Mouse (Mus musculus) heart, adult 8-10 months (tissue): ENCODE results near the gene Map3k14. TPM values are rescaled to one million over a fixed set of nuclear protein-coding genes. Genes with fewer than 3 reads are reported as not detected.
A peak's percentile ranks its signal among the peaks of the same experiment; 100 is the strongest.
"Not testable (repeated sequence)": the region's sequence is repeated elsewhere in the genome, so short reads cannot be mapped to it uniquely, and the experiment has no call there.

Experiments
- DNase-seq: peaks from one replicate; pipeline ENCODE4 v3.0.0; 2022; ENCODE audit warnings: low spot score
- total RNA-seq, 4 experiments: library from RNA; stranded (reverse); gene quantifications; 2 replicates each; pipeline ENCODE4 v1.2.4; 2022

Gene Map3k14
- total RNA-seq, 4 experiments from 2014 or later, result 2.7 to 3.9 (median 3.6) TPM

DNA sequence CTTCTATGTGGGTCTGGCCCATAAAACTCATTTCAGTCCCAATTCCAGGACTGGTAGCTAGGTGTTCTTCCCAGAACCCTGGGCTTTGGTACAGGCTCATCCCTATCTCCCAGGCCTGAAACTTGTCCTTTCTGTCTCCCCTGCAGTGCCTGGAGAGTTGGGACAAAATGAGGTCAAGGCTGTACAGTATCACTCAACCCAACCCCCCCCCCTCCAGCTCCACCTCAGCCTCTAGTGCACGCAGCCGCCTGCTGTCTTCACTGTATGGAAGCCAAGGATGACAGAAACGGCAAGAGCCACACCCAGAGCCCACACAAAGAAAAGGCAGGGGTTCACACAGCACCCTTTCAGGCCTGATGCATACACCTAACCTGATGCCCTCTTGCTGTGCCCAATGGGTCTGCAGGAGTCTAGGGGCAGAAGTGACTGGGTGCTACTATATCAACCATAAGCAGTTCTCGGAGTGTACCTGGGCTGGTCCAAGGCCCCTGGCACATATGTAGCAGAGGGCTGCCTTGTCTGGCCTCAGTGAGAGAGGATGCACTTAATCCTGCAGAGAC lies 20.5 kb downstream of the Map3k14 start:
- DNase-seq, result no peak

- peak; percentile 55 for DNase-seq
These were observed 21.1 kb downstream of the Map3k14 start for GRCm38 (mm10) chr11:103246081-103246730.

DNA sequence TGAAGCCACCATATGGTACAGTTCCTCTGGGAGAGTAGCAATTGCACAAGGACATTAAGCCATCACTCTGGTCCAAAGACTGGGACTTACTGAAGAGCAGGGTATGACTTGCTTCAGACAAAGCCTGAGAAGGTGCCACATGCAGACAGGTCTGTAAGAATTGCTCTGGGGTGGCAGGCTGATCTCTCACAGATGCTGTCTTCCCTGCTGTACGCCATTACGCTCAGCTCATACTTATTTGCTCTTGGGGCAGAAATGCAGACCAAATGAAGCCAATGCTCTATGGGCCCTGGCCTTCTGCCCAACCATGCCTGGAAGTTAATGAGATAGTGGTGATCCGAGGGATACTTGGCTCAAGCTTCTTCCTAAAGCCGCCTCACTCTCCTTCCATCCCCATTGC lies 22.4 kb downstream of the Map3k14 start:
- no peak for DNase-seq

DNA sequence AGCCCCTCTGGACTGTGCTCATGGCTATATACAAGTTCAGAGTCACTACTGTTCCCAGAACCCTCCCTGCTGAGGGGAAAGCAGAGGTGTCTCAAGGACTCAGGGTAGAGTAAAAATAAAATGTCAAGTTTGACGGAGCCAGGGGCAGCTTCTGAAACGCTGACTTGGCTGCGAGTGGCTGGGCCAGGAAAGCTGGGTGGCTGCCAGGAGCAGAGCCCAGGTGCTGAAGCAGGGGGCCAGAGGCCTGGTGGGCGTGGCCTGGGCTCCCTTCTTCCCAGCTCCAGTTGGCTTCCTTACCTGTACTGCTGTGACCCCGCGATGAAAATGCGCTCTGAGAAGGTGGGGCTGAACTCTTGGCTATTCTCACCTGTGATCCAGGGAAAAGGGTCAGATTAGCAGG lies 26.5 kb downstream of the Map3k14 start:
- no peak for DNase-seq

DNA sequence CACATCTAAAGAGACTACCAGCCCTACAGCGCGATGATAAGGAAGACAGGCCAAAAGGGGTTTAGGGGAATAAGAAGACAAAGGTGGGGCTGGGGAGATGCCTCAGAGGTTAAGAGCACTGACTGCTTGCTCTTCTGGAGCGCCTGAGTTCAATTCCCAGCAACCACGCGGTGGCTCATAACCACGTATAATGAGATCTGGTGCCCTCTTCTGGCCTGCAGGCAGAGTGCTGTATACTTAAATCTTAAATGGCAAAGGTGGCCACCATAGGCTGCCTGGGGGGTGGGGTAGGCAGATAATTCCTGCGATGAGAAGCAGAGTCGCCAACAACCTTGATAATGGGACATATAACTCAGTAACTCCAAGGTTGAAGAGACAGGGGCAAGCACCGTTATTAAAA lies 29.5 kb downstream of the Map3k14 start:
- no peak for DNase-seq

GRCm38 (mm10) chr11:103236903-103237302 lies 30.4 kb downstream of the Map3k14 start:
- DNase-seq, result no peak

- no peak for DNase-seq
These were observed 30.8 kb downstream of the Map3k14 start for GRCm38 (mm10) chr11:103236431-103236830.

DNA sequence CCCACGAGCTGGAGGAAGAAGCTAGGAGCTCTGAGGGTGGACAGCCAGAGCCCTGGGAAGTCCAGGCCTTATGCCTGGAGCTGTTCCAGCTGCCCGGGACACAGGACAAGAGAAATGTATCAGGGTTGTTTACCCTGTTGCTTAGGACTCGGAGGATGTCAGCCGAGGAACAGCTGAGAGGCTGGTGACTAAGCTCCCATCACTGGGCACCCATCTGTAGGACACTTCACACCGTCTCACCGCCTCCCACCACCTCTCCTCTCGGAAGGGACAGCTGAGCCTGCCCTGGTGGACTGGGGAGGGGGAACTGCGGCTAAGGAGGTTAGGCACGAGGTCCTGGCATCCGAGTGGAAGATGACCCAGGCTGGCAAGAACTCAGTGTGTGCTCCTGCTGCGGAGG lies 31.6 kb downstream of the Map3k14 start:
- no peak for DNase-seq

DNA sequence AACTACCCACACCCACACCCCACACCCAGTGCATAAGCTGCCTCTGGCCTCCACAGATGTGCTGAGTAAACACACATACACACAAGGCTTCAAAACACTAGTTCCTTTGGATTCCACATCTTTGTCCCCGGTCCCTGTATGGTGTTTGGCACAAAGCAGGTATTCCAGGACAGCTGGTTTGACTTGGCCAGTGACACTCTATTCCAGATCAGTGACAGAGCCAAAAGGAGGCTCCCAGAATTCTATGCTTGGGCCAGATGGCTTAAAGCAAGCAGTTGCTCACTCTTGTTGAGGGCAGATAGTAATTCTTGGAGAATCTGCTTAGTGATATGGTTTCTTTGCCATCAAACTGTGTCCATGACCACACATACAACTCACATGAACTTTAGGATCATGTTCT lies 32.8 kb downstream of the Map3k14 start:
- DNase-seq, result no peak

GRCm38 (mm10) chr11:103232966-103233365 lies 34.3 kb downstream of the Map3k14 start:
- peak; percentile 85 for DNase-seq

DNA sequence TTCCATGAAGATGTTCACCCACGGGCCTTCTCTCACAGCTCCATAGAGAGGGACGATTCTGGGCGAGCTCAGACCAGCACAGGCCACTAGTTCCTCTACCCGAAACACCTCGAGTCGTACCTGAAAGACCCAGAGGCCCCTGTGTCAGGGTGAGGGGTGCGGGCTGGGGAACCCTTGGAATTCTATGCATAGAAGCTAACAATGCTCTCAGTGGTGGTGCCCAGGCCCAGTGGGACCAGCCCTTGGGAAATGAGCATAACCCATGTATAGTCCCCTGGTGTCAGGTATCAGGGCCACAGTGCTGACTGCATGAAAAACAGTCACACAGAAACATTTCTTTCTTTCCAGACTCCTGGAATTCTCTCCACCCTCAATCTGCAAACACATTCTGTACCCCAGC lies 35.9 kb downstream of the Map3k14 start:
- DNase-seq, result no peak

GRCm38 (mm10) chr11:103230626-103231025 lies 36.6 kb downstream of the Map3k14 start:
- DNase-seq, result no peak

DNA sequence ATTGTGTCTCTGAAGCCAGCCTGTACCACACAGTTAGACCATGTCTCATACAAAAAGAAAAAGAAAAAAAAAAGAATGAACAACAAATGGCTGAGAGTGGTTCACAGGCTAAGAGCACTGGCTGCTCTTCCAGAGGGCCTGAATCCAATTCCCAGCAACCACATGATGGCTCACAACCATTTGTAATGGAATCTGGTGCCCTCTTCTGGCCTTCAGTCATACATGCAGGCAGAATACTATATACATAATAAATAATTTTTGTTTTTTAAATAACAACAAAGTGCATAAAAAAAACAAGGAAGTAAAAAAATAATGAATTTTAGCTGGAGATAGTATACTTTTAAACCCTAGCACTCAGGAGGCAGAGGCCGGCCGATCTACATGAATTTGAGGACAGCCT lies 37.7 kb downstream of the Map3k14 start:
- DNase-seq, result no peak

- peak; percentile 61 for DNase-seq
These were observed 43.3 kb downstream of the Map3k14 start for GRCm38 (mm10) chr11:103223951-103224456.

- peak; percentile 76 for DNase-seq
These were observed 43.8 kb downstream of the Map3k14 start for GRCm38 (mm10) chr11:103223444-103223843.

- DNase-seq, result not testable (repeated sequence)
These were observed 44.6 kb downstream of the Map3k14 start for GRCm38 (mm10) chr11:103222718-103223117.

- DNase-seq, result no peak
These were observed 45.8 kb downstream of the Map3k14 start for GRCm38 (mm10) chr11:103221437-103221836.

DNA sequence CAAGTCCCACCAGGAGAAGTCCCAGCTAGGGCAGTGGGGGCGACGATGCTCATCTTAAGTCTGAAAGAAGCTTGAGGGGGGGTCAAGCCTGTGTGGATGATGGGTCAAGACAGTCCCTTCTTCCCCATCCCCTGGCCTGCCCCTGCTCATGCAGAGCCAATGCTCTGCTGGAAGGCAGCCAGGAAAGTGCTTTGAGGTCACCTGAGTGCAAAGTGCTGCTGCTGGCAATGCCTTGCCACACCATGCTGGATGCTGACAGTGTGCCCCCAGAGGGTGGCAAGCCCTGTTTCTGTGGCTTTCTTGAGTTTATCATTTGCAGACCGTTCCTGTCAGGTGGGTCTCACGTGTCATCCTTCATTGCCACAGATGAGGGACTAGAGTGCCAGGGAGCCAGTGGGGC lies 47.3 kb downstream of the Map3k14 start:
- no peak for DNase-seq

DNA sequence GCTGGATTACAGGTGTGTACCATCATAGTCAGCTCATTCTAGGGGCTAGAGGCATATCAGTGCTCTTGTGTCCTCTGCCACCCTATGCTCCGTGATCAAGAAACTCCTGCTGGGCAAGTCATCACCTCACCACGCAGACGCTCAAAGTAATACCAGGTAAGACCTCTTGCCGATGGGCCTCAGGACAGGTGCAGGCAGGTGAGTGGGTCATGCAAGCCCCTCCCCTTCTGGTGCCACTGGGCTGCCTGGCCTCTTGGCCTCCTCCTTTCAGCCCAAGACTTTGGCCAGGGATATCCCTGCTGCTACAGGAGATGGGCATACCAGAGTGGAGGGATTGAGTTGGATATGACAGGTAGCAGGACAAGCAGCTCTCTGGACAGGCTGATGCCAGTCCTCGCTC lies 48.0 kb downstream of the Map3k14 start:
- no peak for DNase-seq

GRCm38 (mm10) chr11:103218517-103218901 lies 48.8 kb downstream of the Map3k14 start:
- DNase-seq, result no peak

- peak; percentile 32 for DNase-seq
These were observed 49.3 kb downstream of the Map3k14 start, which contains the start of gene Spata32 for GRCm38 (mm10) chr11:103217790-103218516. TSS of gene Spata32 (minus strand) at chr11:103218432.

DNA sequence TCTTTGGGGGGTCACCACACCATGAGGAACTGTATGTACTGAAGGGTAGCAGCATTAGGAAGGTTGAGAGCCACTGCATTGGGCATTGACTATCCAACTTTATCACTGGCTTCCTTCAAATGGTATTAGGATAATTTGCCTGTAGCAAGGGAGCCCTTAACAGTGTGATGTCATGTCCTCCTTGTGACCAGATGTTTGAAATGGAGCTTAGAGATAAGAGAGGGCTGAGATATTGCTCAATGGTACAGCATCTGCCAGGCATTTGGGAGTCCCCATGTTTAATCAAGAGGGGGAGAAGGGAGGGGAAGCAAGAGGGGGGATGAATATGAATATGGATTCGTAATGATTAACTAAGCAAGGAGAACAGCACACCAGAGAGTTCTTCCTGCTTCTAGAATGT lies 51.9 kb downstream of the Map3k14 start:
- DNase-seq, result no peak

DNA sequence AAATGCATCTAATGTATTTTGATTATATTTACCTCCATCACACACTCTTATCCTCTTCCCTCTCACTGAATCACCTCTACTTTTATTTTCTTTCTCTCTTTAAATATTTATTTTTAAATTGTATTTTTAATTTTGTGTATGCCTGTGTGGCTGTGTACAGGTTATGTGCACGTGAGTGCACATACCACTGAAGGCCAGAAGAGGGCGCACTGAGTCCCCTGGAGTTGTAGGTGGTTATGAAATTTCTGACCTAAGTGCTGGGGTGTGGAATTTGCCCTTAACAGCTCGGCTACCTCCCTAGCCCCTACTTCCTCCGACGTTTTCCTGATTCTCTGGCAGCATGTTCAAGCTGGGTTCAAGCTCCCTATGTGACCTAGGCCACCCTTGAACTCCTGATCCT lies 53.6 kb downstream of the Map3k14 start:
- DNase-seq, result no peak
